Mouse (Mus musculus) neural tube, embryonic 14.5 days (tissue): ENCODE data around the gene Ube2h. TPM values are rescaled to one million over a fixed set of nuclear protein-coding genes. Genes with fewer than 3 reads are reported as not detected.

ENCODE experiments used
- ATAC-seq: fragments of 200-750 bp; cut with Nextera tagmentation; 2 replicates; pipeline ENCODE4 v1.8.0; 2017; ENCODE audit warnings: low read depth, mild to moderate bottlenecking, moderate TSS enrichment, moderate library complexity
- H3K27ac ChIP-seq: fragments of 300-500 bp; sonication (generic); 2 replicates; pipeline ENCODE4 v1.5.1; 2014; ENCODE audit warnings: low read depth, mild to moderate bottlenecking, control low read depth, low read length, moderate library complexity, mixed read lengths
- H3K27me3 ChIP-seq: fragments of 300-500 bp; sonication (generic); 2 replicates; pipeline ENCODE4 v1.6.1; 2014; ENCODE audit warnings: low read length; ENCODE audit not compliant: control insufficient read depth, insufficient read depth
- H3K36me3 ChIP-seq: fragments of 300-500 bp; sonication (generic); 2 replicates; pipeline ENCODE4 v1.6.1; 2014; ENCODE audit warnings: low read length, mixed read lengths; ENCODE audit not compliant: control insufficient read depth, insufficient read depth
- H3K4me1 ChIP-seq: fragments of 300-500 bp; sonication (generic); 2 replicates; pipeline ENCODE4 v1.6.1; 2014; ENCODE audit warnings: low read length; ENCODE audit not compliant: control insufficient read depth, insufficient read depth
- H3K4me2 ChIP-seq: fragments of 300-500 bp; sonication (generic); 2 replicates; pipeline ENCODE4 v1.6.1; 2014; ENCODE audit warnings: mild to moderate bottlenecking, low read depth, low read length, control low read depth
- H3K4me3 ChIP-seq: fragments of 300-500 bp; sonication (generic); 2 replicates; pipeline ENCODE4 v1.5.1; 2014; ENCODE audit warnings: low read depth, low read length, control low read depth, mixed read lengths
- H3K9ac ChIP-seq: fragments of 300-500 bp; sonication (generic); replicated peaks from 2 replicates; pipeline ENCODE4 v1.6.1; 2014; ENCODE audit warnings: low read depth, mild to moderate bottlenecking, control low read depth, low read length, mixed read lengths
- H3K9me3 ChIP-seq: fragments of 300-500 bp; sonication (generic); 2 replicates; pipeline ENCODE4 v1.6.1; 2016; ENCODE audit warnings: low read length; ENCODE audit not compliant: control insufficient read depth
- WGBS: fragments of 180-500 bp; shearing (Covaris S2); extraction: QIAGEN DNeasy Blood & Tissue Kit; methylation state at CpG from one replicate; pipeline ENCODE4 v1.1.7; 2014; 5-methylcytosine and 5-hydroxymethylcytosine counted together
- polyA plus RNA-seq: library from polyadenylated mRNA; unstranded; fragments of >200 nt; fragmentation: Nextera tagmentation; extraction: Ambion mirVana; gene quantifications from 2 replicates; pipeline ENCODE4 v1.2.1, GENCODE M21; 2014

Gene Ube2h
- polyA plus RNA-seq, 1 experiment from 2014 or later: 79.3 TPM

GRCm38 (mm10) chr6:30228921-30229320, 75.4 kb downstream of the Ube2h start:
- Histone ChIP-seq H3K4me1 (no peaks in the 10 kb centered on the region), H3K36me3 (no peaks in the 10 kb centered on the region), H3K4me3 (no peak overlapping the region), H3K9me3 (no peaks in the 10 kb centered on the region), H3K4me2 (no peak overlapping the region), H3K27me3 (no peaks in the 10 kb centered on the region), H3K9ac (no peak overlapping the region), H3K27ac (no peak overlapping the region)
- 90% methylated on average over 2 of the region's 2 CpGs for WGBS
- no peak for ATAC-seq

- WGBS: 65% methylated on average over 5 of the region's 5 CpGs
- Histone ChIP-seq H3K4me2 (no peak overlapping the region), H3K4me3 (no peak overlapping the region), H3K9me3 (no peaks in the 10 kb centered on the region), H3K36me3 (no peaks in the 10 kb centered on the region), H3K9ac (no peak overlapping the region), H3K27me3 (no peaks in the 10 kb centered on the region), H3K27ac (no peak overlapping the region), H3K4me1 (no peaks in the 10 kb centered on the region)
- ATAC-seq: no peak
Observed at GRCm38 (mm10) chr6:30228353-30228752, 76.0 kb downstream of the Ube2h start.

GRCm38 (mm10) chr6:30226971-30227700, 77.2 kb downstream of the Ube2h start:
- Histone ChIP-seq H3K4me1 (no peaks in the 10 kb centered on the region), H3K4me3 (no peak overlapping the region), H3K9me3 (no peaks in the 10 kb centered on the region), H3K27ac (no peak overlapping the region), H3K27me3 (no peaks in the 10 kb centered on the region), H3K9ac (no peak overlapping the region), H3K4me2 (no peak overlapping the region), H3K36me3 (no peaks in the 10 kb centered on the region)
- WGBS: 75% methylated on average over 7 of the region's 7 CpGs
- ATAC-seq: no peak

- no peak for ATAC-seq
- no peak overlapping the region for H3K4me2 ChIP-seq
- WGBS: 96% methylated on average over 1 of the region's 1 CpGs
- H3K9me3 ChIP-seq: no peaks in the 10 kb centered on the region
- no peaks in the 10 kb centered on the region for H3K27me3 ChIP-seq
- no peak overlapping the region for H3K4me3 ChIP-seq
- H3K9ac ChIP-seq: no peak overlapping the region
- H3K36me3 ChIP-seq: peaks cover 6% of the 10 kb centered on the region; the same call in 1 of the 2 replicates
- no peaks in the 10 kb centered on the region for H3K4me1 ChIP-seq
- no peak overlapping the region for H3K27ac ChIP-seq
Observed at GRCm38 (mm10) chr6:30224693-30225092, 79.6 kb downstream of the Ube2h start.

- H3K9ac ChIP-seq: no peak overlapping the region
- H3K4me3 ChIP-seq: no peak overlapping the region
- ATAC-seq: no peak
- no peaks in the 10 kb centered on the region for H3K27me3 ChIP-seq
- no peaks in the 10 kb centered on the region for H3K9me3 ChIP-seq
- no peak overlapping the region for H3K27ac ChIP-seq
- no peaks in the 10 kb centered on the region for H3K4me1 ChIP-seq
- 60% methylated on average over 1 of the region's 1 CpGs for WGBS
- H3K4me2 ChIP-seq: no peak overlapping the region
- H3K36me3 ChIP-seq: peaks cover 15% of the 10 kb centered on the region; the same call in 1 of the 2 replicates
Observed at GRCm38 (mm10) chr6:30222321-30222720, 82.0 kb downstream of the Ube2h start.

GRCm38 (mm10) chr6:30217581-30217980, 86.8 kb downstream of the Ube2h start:
- no peak for ATAC-seq
- Histone ChIP-seq H3K9ac (no peak overlapping the region), H3K4me3 (no peak overlapping the region), H3K36me3 (peaks cover 25% of the 10 kb centered on the region; the same call in 1 of the 2 replicates), H3K27me3 (no peaks in the 10 kb centered on the region), H3K27ac (no peak overlapping the region), H3K9me3 (no peaks in the 10 kb centered on the region), H3K4me1 (no peaks in the 10 kb centered on the region), H3K4me2 (no peak overlapping the region)
- 88% methylated on average over 3 of the region's 3 CpGs for WGBS

- ATAC-seq: no peak
Observed at GRCm38 (mm10) chr6:30212468-30212867, 91.9 kb downstream of the Ube2h start.

GRCm38 (mm10) chr6:30211641-30212455, 92.5 kb downstream of the Ube2h start:
- no peak; the same call in 1 of the 2 replicates for ATAC-seq
- H3K36me3 ChIP-seq: peaks cover 10% of the 10 kb centered on the region; the same call in 1 of the 2 replicates

More at GRCm38 (mm10) chr6:30212468-30212867, 91.9 kb downstream of the Ube2h start:
- Histone ChIP-seq H3K9ac (no peak overlapping the region), H3K4me2 (no peak overlapping the region), H3K36me3 (peaks cover 10% of the 10 kb centered on the region; the same call in 1 of the 2 replicates), H3K9me3 (no peaks in the 10 kb centered on the region), H3K27ac (no peak overlapping the region), H3K4me1 (no peaks in the 10 kb centered on the region), H3K4me3 (no peak overlapping the region), H3K27me3 (no peaks in the 10 kb centered on the region)
- WGBS: 97% methylated on average over 8 of the region's 8 CpGs

GRCm38 (mm10) chr6:30210788-30211187, 93.6 kb downstream of the Ube2h start:
- Histone ChIP-seq H3K9me3 (no peaks in the 10 kb centered on the region), H3K4me1 (no peaks in the 10 kb centered on the region), H3K9ac (no peak overlapping the region), H3K27ac (no peak overlapping the region), H3K4me2 (no peak overlapping the region), H3K27me3 (no peaks in the 10 kb centered on the region), H3K36me3 (peaks cover 9% of the 10 kb centered on the region; the same call in 1 of the 2 replicates), H3K4me3 (no peak overlapping the region)
- 38% methylated on average over 5 of the region's 5 CpGs for WGBS
- ATAC-seq: peak; percentile 33

More at GRCm38 (mm10) chr6:30211641-30212455, 92.5 kb downstream of the Ube2h start:
- Histone ChIP-seq H3K27ac (no peak overlapping the region), H3K9ac (no peak overlapping the region), H3K4me1 (no peaks in the 10 kb centered on the region), H3K27me3 (no peaks in the 10 kb centered on the region), H3K4me2 (no peak overlapping the region), H3K4me3 (no peak overlapping the region), H3K9me3 (no peaks in the 10 kb centered on the region)
- 73% methylated on average over 16 of the region's 16 CpGs for WGBS
